ENCODE assay signal across 9 mouse cellular contexts in the genomic region with DNA sequence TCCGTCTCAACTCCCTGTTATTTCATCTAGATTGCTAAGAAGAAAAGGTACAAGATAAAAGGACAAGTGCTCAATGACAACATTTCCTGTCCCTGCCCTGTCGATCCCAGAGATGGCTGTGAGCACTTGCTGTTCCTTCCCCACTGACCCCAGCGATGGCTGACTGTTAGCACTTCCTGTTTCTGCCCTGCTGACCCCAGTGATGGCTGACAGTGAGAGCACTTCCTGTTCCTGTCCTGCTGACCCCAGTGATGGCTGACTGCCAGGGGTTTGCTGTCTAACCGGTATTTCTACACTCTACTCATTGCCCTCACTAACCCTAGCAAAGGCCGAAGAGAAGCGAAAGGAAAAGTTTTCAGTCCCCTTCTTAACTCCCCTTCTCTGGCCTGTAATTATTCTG.
A peak's percentile ranks its signal among the peaks of the same experiment; 100 is the strongest.
DNase-seq lines count a peak whose midpoint lies in the region; ATAC-seq and TF ChIP-seq lines count a peak whose summit lies in the region.
"Had no signal": no experiment of that assay in that cellular context is flagged by ENCODE, and none has a peak within 500 bp of the region (broad histone marks: within the 10 kb centered on the region; RNA-seq: fewer than 3 reads in every experiment).

No protein-coding gene starts in this region.

- no peak overlapping the region for H3K4me2 ChIP-seq in embryonic facial prominence, embryonic 14.5 days (ENCODE audit: low read depth, low read length)
- H3K4me2 ChIP-seq in forebrain, embryonic 15.5 days (replicated peaks): no peak overlapping the region

- no peak for TF ChIP-seq CTCF in liver, adult 2 months (IDR thresholded peaks at IDR 0.05; ENCODE audit: low read depth, low read length)
- TF ChIP-seq CTCF in cerebellum, adult 2 months (IDR thresholded peaks at IDR 0.05; ENCODE audit: borderline replicate concordance, insufficient read depth, low read depth, low read length): no peak

- H3K9ac ChIP-seq in embryonic facial prominence, embryonic 14.5 days (ENCODE audit: low read depth, low read length): no peak overlapping the region
- H3K9ac ChIP-seq in liver, adult 2 months (ENCODE audit: low read depth, low read length): no peak overlapping the region
- H3K9ac ChIP-seq in forebrain, embryonic 15.5 days (replicated peaks): no peak overlapping the region

- H3K4me1 ChIP-seq in embryonic facial prominence, embryonic 14.5 days (ENCODE audit: control insufficient read depth, insufficient read depth, low read length): no peaks in the 10 kb centered on the region
- H3K4me1 ChIP-seq in liver, adult 2 months (ENCODE audit: control insufficient read depth, insufficient read depth, low read length): no peaks in the 10 kb centered on the region
- H3K4me1 ChIP-seq in forebrain, embryonic 15.5 days: no peaks in the 10 kb centered on the region
- no peaks in the 10 kb centered on the region for H3K4me1 ChIP-seq in cerebellum, adult 2 months (ENCODE audit: control insufficient read depth, insufficient read depth, low read length)

- H3K79me2 ChIP-seq in liver, adult 2 months (ENCODE audit: control insufficient read depth, insufficient read depth, low read length): no peaks in the 10 kb centered on the region

- WGBS in embryonic facial prominence, embryonic 14.5 days: 50% methylated on average over 6 of the region's 6 CpGs
- WGBS in liver, adult 2 months: 44% methylated on average over 6 of the region's 6 CpGs
- 75% methylated on average over 6 of the region's 6 CpGs for WGBS in forebrain, embryonic 15.5 days
- WGBS in cerebellum, adult 2 months: 78% methylated on average over 6 of the region's 6 CpGs

- no peaks in the 10 kb centered on the region for H3K36me3 ChIP-seq in embryonic facial prominence, embryonic 14.5 days (ENCODE audit: control insufficient read depth, insufficient read depth, low read length)
- no peaks in the 10 kb centered on the region for H3K36me3 ChIP-seq in liver, adult 2 months (ENCODE audit: control insufficient read depth, insufficient read depth, low read length)
- H3K36me3 ChIP-seq in forebrain, embryonic 15.5 days: no peaks in the 10 kb centered on the region

- no peak overlapping the region for H3K27ac ChIP-seq in embryonic facial prominence, embryonic 14.5 days (replicated peaks; ENCODE audit: low read depth, low read length)
- no peak overlapping the region for H3K27ac ChIP-seq in liver, adult 2 months (replicated peaks; ENCODE audit: insufficient read depth, low read depth, low read length)
- no peak overlapping the region for H3K27ac ChIP-seq in forebrain, embryonic 15.5 days (replicated peaks)
- no peak overlapping the region for H3K27ac ChIP-seq in cerebellum, adult 2 months (ENCODE audit: insufficient read depth, low read length)

- DNase-seq in gastrocnemius, postnatal 10 days: peak; percentile 11
- no peak for DNase-seq in gastrocnemius, postnatal 25 days
- DNase-seq in embryonic facial prominence, embryonic 14.5 days (ENCODE audit: low spot score): peak; percentile 36
- peak; percentile 58 for DNase-seq in liver, adult 2 months (ENCODE audit: extremely low read depth, low read depth, low spot score)
- DNase-seq in right cerebral cortex, postnatal 14 days: no peak
- DNase-seq in cerebellum, adult 2 months: no peak
- DNase-seq: embryo, embryonic 11 days had no signal

- H3K4me3 ChIP-seq in embryonic facial prominence, embryonic 14.5 days (ENCODE audit: low read depth, low read length): no peak overlapping the region
- no peak overlapping the region for H3K4me3 ChIP-seq in liver, adult 2 months (ENCODE audit: insufficient read depth, low read depth, low read length)
- no peak overlapping the region for H3K4me3 ChIP-seq in forebrain, embryonic 15.5 days
- H3K4me3 ChIP-seq in cerebellum, adult 2 months (replicated peaks; ENCODE audit: insufficient read depth, low read depth, low read length): no peak overlapping the region

- ATAC-seq in embryonic facial prominence, embryonic 14.5 days (ENCODE audit: low read depth): no peak
- 0 out of 2 replicates have a peak, but pooled peaks have one; percentile 19 for ATAC-seq in neutrophil, adult 5-6 weeks (ENCODE audit: extremely low read depth, insufficient number of reproducible peaks, low FRiP score, poor library complexity, severe bottlenecking)
- no peak for ATAC-seq in forebrain, embryonic 15.5 days (replicated peaks)

- H3K9me3 ChIP-seq in embryonic facial prominence, embryonic 14.5 days (ENCODE audit: control insufficient read depth, low read length): no peaks in the 10 kb centered on the region
- H3K9me3 ChIP-seq in forebrain, embryonic 15.5 days: no peaks in the 10 kb centered on the region

- no peak for TF ChIP-seq POLR2A in liver, adult 2 months (IDR thresholded peaks at IDR 0.05; ENCODE audit: extremely low read depth, insufficient read depth, low read length)
- no peak for TF ChIP-seq POLR2A in cerebellum, adult 2 months (IDR thresholded peaks at IDR 0.05; ENCODE audit: borderline replicate concordance, insufficient read depth, low read length)

- no peaks in the 10 kb centered on the region for H3K27me3 ChIP-seq in embryonic facial prominence, embryonic 14.5 days (replicated peaks; ENCODE audit: control insufficient read depth, insufficient read depth, low read length)
- no peaks in the 10 kb centered on the region for H3K27me3 ChIP-seq in liver, adult 2 months (ENCODE audit: control insufficient read depth, insufficient read depth, low read length)
- H3K27me3 ChIP-seq in forebrain, embryonic 15.5 days: no peaks in the 10 kb centered on the region
- H3K27me3 ChIP-seq in cerebellum, adult 2 months (ENCODE audit: control insufficient read depth, insufficient read depth, low read length): no peaks in the 10 kb centered on the region

Comparison
In these comparisons a context has a peak if more than half of its experiments do, and no peak if none do; other contexts are left out.
1. DNase-seq: peak in gastrocnemius, postnatal 10 days (single experiment), embryonic facial prominence, embryonic 14.5 days (single experiment) and liver, adult 2 months (single experiment); none in gastrocnemius, postnatal 25 days (single experiment), right cerebral cortex, postnatal 14 days (single experiment) and cerebellum, adult 2 months (0 of 2).